Mouse (Mus musculus): ENCODE results near the gene Tfdp2.

Gene Tfdp2

DNA sequence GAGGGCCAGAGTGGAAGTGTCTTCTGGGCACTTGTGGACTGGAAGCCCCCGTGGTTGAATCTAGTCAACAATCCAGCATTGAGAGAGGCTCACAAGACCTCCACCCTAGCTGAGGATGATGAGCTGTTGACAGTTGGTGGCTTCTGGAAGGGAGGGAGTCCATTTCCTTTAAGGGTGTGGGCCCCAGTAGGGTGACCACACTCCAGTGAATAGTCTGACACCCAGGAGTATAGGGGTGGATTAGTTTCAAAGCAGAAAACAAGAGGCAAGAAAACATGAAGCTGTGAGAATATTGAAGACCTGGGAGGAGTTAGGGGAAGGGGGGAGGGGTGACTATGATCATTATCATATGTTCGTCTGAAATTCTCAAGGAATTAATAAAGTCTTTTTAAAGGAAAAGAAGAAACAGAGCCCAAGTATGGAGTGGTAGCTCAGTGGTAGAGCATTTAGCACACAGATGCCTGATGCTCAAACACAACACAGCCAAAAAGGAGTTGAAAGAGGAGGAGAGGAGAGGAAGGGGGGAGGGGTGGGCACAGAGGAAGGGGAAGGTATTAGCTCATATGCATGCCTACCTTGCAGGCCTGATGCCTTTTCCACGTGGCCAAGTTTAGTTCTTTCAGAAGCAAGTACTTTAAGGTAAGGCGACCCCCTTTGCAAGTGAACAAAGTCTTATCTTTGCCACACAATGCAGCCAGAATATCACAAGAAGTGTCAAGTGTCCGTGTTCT, 173.7 kb downstream of the Tfdp2 start:
- no peak for DNase-seq (ENCODE audit: low read depth, low spot score)

- DNase-seq (ENCODE audit: low read depth, low spot score): no peak
Observed at GRCm38 (mm10) chr9:96371075-96371474, 175.0 kb downstream of the Tfdp2 start.

Data from retina, adult 2 months (tissue).